Mouse (Mus musculus): ENCODE results near the gene Trim6. TPM values are rescaled to one million over a fixed set of nuclear protein-coding genes. Genes with fewer than 3 reads are reported as not detected.

Gene Trim6
- polyA plus RNA-seq (2012; rRNA removed), result 0.77 and 0.95 TPM in 2 replicates

GRCm38 (mm10) chr7:104218701-104219569 lies at the start of gene Trim6:
Gene Trim6, plus strand, starts transcription at chr7:104218793.

GRCm38 (mm10) chr7:104183292-104183691 lies 35.3 kb upstream of the Trim6 start, which contains the start of gene Olfr648:
Gene Olfr648, minus strand, starts transcription at chr7:104183392.

GRCm38 (mm10) chr7:104195885-104196284 lies 22.7 kb upstream of the Trim6 start, which contains the start of gene Olfr649:
Gene Olfr649, minus strand, starts transcription at chr7:104195985.

GRCm38 (mm10) chr7:104244287-104245181 lies 25.9 kb downstream of the Trim6 start, which contains the start of gene Trim34a:
Gene Trim34a, plus strand, starts transcription at chr7:104244457.

Other genes starting within 250 kb of the Trim6 start
- gene Olfr635, start 247.6 kb upstream of the Trim6 start, polyA plus RNA-seq (2012; rRNA removed), result not detected in 2 replicates
- gene Olfr638, start 220.0 kb upstream of the Trim6 start, polyA plus RNA-seq (2012; rRNA removed), result not detected in 2 replicates
- gene Olfr639, start 201.5 kb upstream of the Trim6 start, polyA plus RNA-seq (2012; rRNA removed), result not detected in 2 replicates
- gene Olfr640, start 193.2 kb upstream of the Trim6 start, polyA plus RNA-seq (2012; rRNA removed), result not detected in 2 replicates
- gene Olfr641, start 183.3 kb upstream of the Trim6 start, polyA plus RNA-seq (2012; rRNA removed), result not detected in 2 replicates
- gene Olfr642, start 166.1 kb upstream of the Trim6 start, polyA plus RNA-seq (2012; rRNA removed), result not detected in 2 replicates
- not detected in 2 replicates for gene 4930516K23Rik, start 157.3 kb upstream of the Trim6 start, polyA plus RNA-seq (2012; rRNA removed)
- gene Olfr644, start 146.9 kb upstream of the Trim6 start, polyA plus RNA-seq (2012; rRNA removed), result not detected in 2 replicates
- not detected in 2 replicates for gene Olfr645, start 133.3 kb upstream of the Trim6 start, polyA plus RNA-seq (2012; rRNA removed)
- gene Olfr646, start 113.9 kb upstream of the Trim6 start, polyA plus RNA-seq (2012; rRNA removed), result not detected in 2 replicates
- gene Ubqln5, start 89.0 kb upstream of the Trim6 start, polyA plus RNA-seq (2012; rRNA removed), result not detected in 2 replicates
- gene Olfr643, start 81.4 kb upstream of the Trim6 start, polyA plus RNA-seq (2012; rRNA removed), result not detected in 2 replicates
- gene Ubqln3, start 75.5 kb upstream of the Trim6 start, polyA plus RNA-seq (2012; rRNA removed), result not detected in 2 replicates
- gene Ubqlnl, start 68.2 kb upstream of the Trim6 start, polyA plus RNA-seq (2012; rRNA removed), result not detected in 2 replicates
- gene Olfm5, start 54.0 kb upstream of the Trim6 start, polyA plus RNA-seq (2012; rRNA removed), result not detected in 2 replicates
- gene Olfr648, start 35.4 kb upstream of the Trim6 start, polyA plus RNA-seq (2012; rRNA removed), result 0.11 TPM in 1 of 2 replicates, not detected in the other
- not detected in 2 replicates for gene Olfr649, start 22.8 kb upstream of the Trim6 start, polyA plus RNA-seq (2012; rRNA removed)
- gene Trim34a, start 25.7 kb downstream of the Trim6 start, polyA plus RNA-seq (2012; rRNA removed), result 4.1 and 4.9 TPM in 2 replicates
- 0.33 and 0.54 TPM in 2 replicates for gene Trim5, start 69.3 kb downstream of the Trim6 start, polyA plus RNA-seq (2012; rRNA removed)
- 1.9 and 2.0 TPM in 2 replicates for gene Trim12a, start 96.7 kb downstream of the Trim6 start, polyA plus RNA-seq (2012; rRNA removed)
- gene Trim34b, start 110.7 kb downstream of the Trim6 start, polyA plus RNA-seq (2012; rRNA removed), result 1.7 and 2.0 TPM in 2 replicates
- 1.9 and 2.0 TPM in 2 replicates for gene Trim12c, start 134.6 kb downstream of the Trim6 start, polyA plus RNA-seq (2012; rRNA removed)
- 0.02 and 0.03 TPM in 2 replicates for gene Trim30b, start 151.1 kb downstream of the Trim6 start, polyA plus RNA-seq (2012; rRNA removed)
- not detected in 2 replicates for gene Trim30c, start 182.0 kb downstream of the Trim6 start, polyA plus RNA-seq (2012; rRNA removed)
- 1.5 and 2.3 TPM in 2 replicates for gene Trim30a, start 246.4 kb downstream of the Trim6 start, polyA plus RNA-seq (2012; rRNA removed)